Mouse (Mus musculus) liver, postnatal 0 days (tissue): ENCODE measurements around the gene Cpm.

Experiments
- CTCF ChIP-seq: sonication (generic); IDR thresholded peaks from 2 replicates; pipeline ENCODE4 v1.5.1; 2016; ENCODE audit warnings: antibody characterized with exemption, low read depth
- EP300 ChIP-seq: IDR thresholded peaks from 2 replicates; pipeline ENCODE4 v1.6.1; 2016; ENCODE audit warnings: antibody characterized with exemption, low read depth, mild to moderate bottlenecking

GRCm38 (mm10) chr10:117659430-117659813 lies 30.1 kb downstream of the Cpm start:
- TF ChIP-seq CTCF (no peak), EP300 (no peak)
